Mouse (Mus musculus) ES-E14 (cell line): Measurements from ENCODE around the gene 4930442H23Rik.

ENCODE experiments used
- CHD2 ChIP-seq: IDR thresholded peaks from 2 replicates; pipeline ENCODE4 v1.6.1; 2014; ENCODE audit warnings: mild to moderate bottlenecking, low read depth, low read length, inconsistent platforms
- HCFC1 ChIP-seq: IDR thresholded peaks from 2 replicates; pipeline ENCODE4 v1.6.1; 2012; ENCODE audit warnings: low read length, inconsistent platforms, borderline replicate concordance; ENCODE audit not compliant: insufficient read depth
- MAFK ChIP-seq: IDR thresholded peaks from 2 replicates; pipeline ENCODE4 v1.6.1; 2014; ENCODE audit warnings: mild to moderate bottlenecking, low read depth, low read length, inconsistent platforms; ENCODE audit not compliant: insufficient read depth
- ZC3H11A ChIP-seq: IDR thresholded peaks from 2 replicates; pipeline ENCODE4 v1.6.1; 2012; ENCODE audit warnings: low read depth, mild to moderate bottlenecking, inconsistent platforms, low read length, borderline replicate concordance
- ZNF384 ChIP-seq: IDR thresholded peaks from 2 replicates; pipeline ENCODE4 v1.6.1; 2012; ENCODE audit warnings: low read depth, low read length, inconsistent platforms

- TF ChIP-seq HCFC1: no peak
- no peak for TF ChIP-seq CHD2
- no peak for TF ChIP-seq MAFK
- TF ChIP-seq ZNF384: no peak
- TF ChIP-seq ZC3H11A: no peak
Measured at GRCm38 (mm10) chr10:81142551-81142981, 41.1 kb downstream of the 4930442H23Rik start.
